Comparison of ENCODE assay signal across 14 mouse cellular contexts in the genomic region with DNA sequence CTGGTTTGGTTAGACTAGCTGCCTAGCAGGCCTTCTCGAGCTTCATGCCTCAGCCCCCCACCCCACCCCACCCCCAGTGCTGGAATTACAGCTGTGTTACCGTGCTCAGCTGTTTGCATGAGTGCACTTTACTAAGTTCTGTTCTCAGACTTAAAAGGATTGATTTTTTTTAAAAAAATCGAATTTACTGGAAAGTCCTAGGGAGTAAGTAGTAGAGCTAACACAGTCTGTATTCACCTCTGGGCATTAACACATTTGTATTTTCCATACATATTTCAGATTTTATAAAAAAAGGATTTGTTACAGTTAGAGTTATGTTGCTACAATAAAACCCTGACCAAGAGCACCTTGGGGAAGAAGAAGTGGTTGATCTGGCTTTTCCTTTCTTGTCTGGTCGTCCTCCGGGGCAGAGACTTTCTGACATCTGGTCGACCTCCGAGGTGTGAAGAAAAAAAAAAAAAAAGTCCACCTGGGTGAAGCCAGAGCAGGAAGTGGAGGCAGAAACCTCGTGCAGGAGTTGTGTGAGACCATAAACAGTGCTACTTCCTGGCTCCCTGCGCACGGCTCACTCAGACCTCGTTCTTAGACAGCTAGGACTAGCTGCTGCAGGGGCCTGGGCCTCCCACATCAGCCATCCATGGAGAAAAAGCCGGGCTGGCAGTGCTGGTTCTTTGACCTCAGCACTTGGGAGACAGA.
DNase-seq lines count a peak whose midpoint lies in the region; ATAC-seq and TF ChIP-seq lines count a peak whose summit lies in the region.
"Had no signal": no experiment of that assay in that cellular context is flagged by ENCODE, and none has a peak within 500 bp of the region (broad histone marks: within the 10 kb centered on the region; RNA-seq: fewer than 3 reads in every experiment).

No protein-coding gene starts in this region.

- H3K4me1 ChIP-seq in midbrain, embryonic 11.5 days (ENCODE audit: control insufficient read depth, insufficient read depth, low read length), result no peaks in the 10 kb centered on the region
- H3K4me1 ChIP-seq in midbrain, embryonic 15.5 days, result no peaks in the 10 kb centered on the region
- no peaks in the 10 kb centered on the region for H3K4me1 ChIP-seq in ES-E14 (ENCODE audit: control insufficient read depth in 2 of 2, insufficient read depth in 2 of 2, low read length in 2 of 2, poor library complexity in 1 of 2)
- H3K4me1 ChIP-seq: embryonic facial prominence, embryonic 12.5 days; forebrain, embryonic 12.5 days had no signal

- H3K9me3 ChIP-seq in midbrain, embryonic 11.5 days (ENCODE audit: control insufficient read depth, low read length), result no peaks in the 10 kb centered on the region
- H3K9me3 ChIP-seq in midbrain, embryonic 15.5 days, result no peaks in the 10 kb centered on the region; the same call in 1 of the 2 replicates
- no peaks in the 10 kb centered on the region for H3K9me3 ChIP-seq in ES-E14 (ENCODE audit: control insufficient read depth, insufficient read depth, low read depth, low read length)
- H3K9me3 ChIP-seq: embryonic facial prominence, embryonic 12.5 days; forebrain, embryonic 12.5 days had no signal

- no peak for ATAC-seq in midbrain, embryonic 11.5 days (ENCODE audit: low FRiP score)
- ATAC-seq in midbrain, embryonic 15.5 days (replicated peaks), result no peak
- 0 out of 4 replicates have a peak, but pooled peaks have one; percentile 14 to 42 for ATAC-seq in hematopoietic stem cell, adult 5-6 weeks (replicated peaks in 1 of 2; ENCODE audit: insufficient read depth in 1 of 2, low FRiP score in 2 of 2, low TSS enrichment in 1 of 2, low read depth in 1 of 2, poor library complexity in 2 of 2, severe bottlenecking in 2 of 2)

- peak; percentile 10 for DNase-seq in midbrain, embryonic 11.5 days (ENCODE audit: low spot score, missing footprints)
- no peak for DNase-seq in ES-E14 (ENCODE audit: low read depth, low spot score)
- peak; percentile 52 for DNase-seq in thymus, postnatal 14 days
- DNase-seq in yolk sac, embryonic 10.5 days (ENCODE audit: low spot score), result no peak
- no peak for DNase-seq in left cerebral cortex, postnatal 14 days (ENCODE audit: low spot score in 2 of 2)
- DNase-seq in gastrocnemius, postnatal 14 days, result no peak
- DNase-seq: cerebellum, adult 8-10 months; kidney, postnatal 36 days; lung, postnatal 14 days; right cerebral cortex, postnatal 14 days had no signal

- H3K4me3 ChIP-seq in midbrain, embryonic 11.5 days (ENCODE audit: low read depth, low read length), result no peak overlapping the region
- H3K4me3 ChIP-seq in midbrain, embryonic 15.5 days, result no peak overlapping the region
- H3K4me3 ChIP-seq in ES-E14 (ENCODE audit: insufficient read depth in 1 of 2, low read depth in 1 of 2, low read length in 2 of 2, poor library complexity in 1 of 2, severe bottlenecking in 1 of 2), result no peak overlapping the region
- H3K4me3 ChIP-seq: embryonic facial prominence, embryonic 12.5 days; forebrain, embryonic 12.5 days had no signal

- 84% methylated on average over 12 of the region's 12 CpGs for WGBS in midbrain, embryonic 11.5 days
- 86% methylated on average over 12 of the region's 12 CpGs for WGBS in midbrain, embryonic 15.5 days

- no peak overlapping the region for H3K27ac ChIP-seq in midbrain, embryonic 11.5 days (ENCODE audit: low read depth, low read length)
- H3K27ac ChIP-seq in midbrain, embryonic 15.5 days, result no peak overlapping the region
- no peak overlapping the region for H3K27ac ChIP-seq in ES-E14 (ENCODE audit: insufficient read depth, low read depth, low read length, poor library complexity, severe bottlenecking)
- H3K27ac ChIP-seq: embryonic facial prominence, embryonic 12.5 days; forebrain, embryonic 12.5 days had no signal

- intact Hi-C loops in left cerebral cortex, postnatal 14 days (cut with DNase I), result no loop called here
- intact Hi-C loops in gastrocnemius, postnatal 14 days (cut with DNase I; ENCODE audit: low total_unique reads), result no loop called here

- no peak overlapping the region for H3K4me2 ChIP-seq in midbrain, embryonic 11.5 days
- H3K4me2 ChIP-seq in midbrain, embryonic 15.5 days, result no peak overlapping the region
- H3K4me2 ChIP-seq: embryonic facial prominence, embryonic 12.5 days; forebrain, embryonic 12.5 days had no signal

- H3K27me3 ChIP-seq in midbrain, embryonic 11.5 days (ENCODE audit: control insufficient read depth, insufficient read depth, low read length), result no peaks in the 10 kb centered on the region
- H3K27me3 ChIP-seq in midbrain, embryonic 15.5 days (replicated peaks), result no peaks in the 10 kb centered on the region
- H3K27me3 ChIP-seq: embryonic facial prominence, embryonic 12.5 days; forebrain, embryonic 12.5 days had no signal

- in situ Hi-C loops in ES-E14 (cut with MboI; ENCODE audit: low sequenced_read_pairs in 2 of 2, unreplicated experiment in 2 of 2), result no loop called here

- no peaks in the 10 kb centered on the region for H3K36me3 ChIP-seq in midbrain, embryonic 11.5 days (ENCODE audit: control insufficient read depth, insufficient read depth, low read length)
- H3K36me3 ChIP-seq in midbrain, embryonic 15.5 days (replicated peaks), result no peaks in the 10 kb centered on the region
- no peaks in the 10 kb centered on the region for H3K36me3 ChIP-seq in ES-E14 (ENCODE audit: control insufficient read depth, insufficient read depth, low read length, poor library complexity, severe bottlenecking)

- H3K9ac ChIP-seq in midbrain, embryonic 11.5 days (ENCODE audit: low read length), result no peak overlapping the region
- H3K9ac ChIP-seq in midbrain, embryonic 15.5 days, result no peak overlapping the region
- no peak overlapping the region for H3K9ac ChIP-seq in ES-E14 (ENCODE audit: insufficient read depth, low read depth, low read length, poor library complexity, severe bottlenecking)
- H3K9ac ChIP-seq: embryonic facial prominence, embryonic 12.5 days; forebrain, embryonic 12.5 days had no signal

TF ChIP-seq in ES-E14, 5 proteins besides CTCF, POLR2A, EP300 and RAD21:
- TF ChIP-seq ZNF384 (IDR thresholded peaks at IDR 0.05; ENCODE audit: low read depth, low read length) (peak; percentile 38; the same call in 1 of the 2 replicates), HCFC1 (IDR thresholded peaks at IDR 0.05; ENCODE audit: borderline replicate concordance, insufficient read depth, low read length) (no peak), ZC3H11A (IDR thresholded peaks at IDR 0.05; ENCODE audit: borderline replicate concordance, low read depth, low read length) (no peak), MAFK (IDR thresholded peaks at IDR 0.05; ENCODE audit: insufficient read depth, low read depth, low read length) (no peak), CHD2 (IDR thresholded peaks at IDR 0.05; ENCODE audit: low read depth, low read length) (no peak)

Comparison
In these comparisons a context has a peak if more than half of its experiments do, and no peak if none do; other contexts are left out.
1. ATAC-seq: peak in hematopoietic stem cell, adult 5-6 weeks (2 of 2); none in midbrain, embryonic 11.5 days (single experiment) and midbrain, embryonic 15.5 days (single experiment).
2. DNase-seq: peak in midbrain, embryonic 11.5 days (single experiment) and thymus, postnatal 14 days (single experiment); none in ES-E14 (single experiment), yolk sac, embryonic 10.5 days (single experiment), left cerebral cortex, postnatal 14 days (0 of 2) and gastrocnemius, postnatal 14 days (single experiment).